Mouse (Mus musculus): ENCODE results near the gene Ica1. TPM values are rescaled to one million over a fixed set of nuclear protein-coding genes. Genes with fewer than 3 reads are reported as not detected.

Gene Ica1
- not detected for total RNA-seq (2023)

DNA sequence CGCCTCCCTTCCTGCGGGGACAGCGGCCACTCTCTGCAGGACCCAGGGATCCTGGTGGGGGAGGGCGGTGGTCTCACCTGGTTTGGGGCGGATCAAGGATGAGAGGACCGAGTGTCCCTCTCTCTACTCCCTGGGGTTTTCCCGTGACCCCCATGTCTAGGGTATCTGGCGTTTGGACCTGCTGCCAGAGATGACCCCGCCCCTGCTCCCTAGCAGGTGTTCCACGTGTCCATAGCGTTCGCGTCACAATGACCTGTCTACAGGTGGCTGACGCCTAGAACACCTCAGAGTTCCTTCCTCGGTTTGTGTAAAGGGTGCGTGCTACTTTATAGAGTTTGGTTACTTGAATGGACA, at the start of gene Ica1:
TSS of gene Ica1 (minus strand) at position 193 of the 354 bp plus-strand sequence.

Other genes with a start within 250 kb of the Ica1 start
- not detected for gene Nxph1, start 169.9 kb upstream of the Ica1 start, total RNA-seq (2023)